Mouse (Mus musculus): ENCODE data around the gene Capn7.

Capn7 gene

DNA sequence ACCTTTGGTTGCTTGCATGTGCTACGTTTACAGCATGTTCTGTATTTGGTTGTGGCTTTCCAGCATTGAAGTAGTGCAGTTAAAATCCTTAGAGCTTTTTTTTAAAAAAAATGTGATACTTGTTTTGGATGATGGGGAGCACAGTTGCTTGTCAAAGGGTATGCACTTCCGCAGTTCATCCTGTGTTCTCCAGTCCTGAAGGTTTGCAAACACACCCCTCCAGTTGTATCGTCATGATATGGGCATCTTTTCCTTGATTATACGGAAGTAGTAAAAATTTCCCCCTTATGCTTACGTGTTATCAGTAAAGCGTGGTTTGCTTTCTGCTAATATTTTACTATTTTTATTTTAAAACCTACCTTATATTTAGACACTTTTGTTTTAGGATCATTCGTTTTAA is 968 bp downstream of the Capn7 start:
- ChIA-PET CTCF (no interaction called here), POLR2A (interaction anchor here in 1 of 4 experiments (1.8 kb wide), 1 partner anchor 13 kb away, joined by 5 read pairs; the partner anchor contains the start of gene Dnah1)

DNA sequence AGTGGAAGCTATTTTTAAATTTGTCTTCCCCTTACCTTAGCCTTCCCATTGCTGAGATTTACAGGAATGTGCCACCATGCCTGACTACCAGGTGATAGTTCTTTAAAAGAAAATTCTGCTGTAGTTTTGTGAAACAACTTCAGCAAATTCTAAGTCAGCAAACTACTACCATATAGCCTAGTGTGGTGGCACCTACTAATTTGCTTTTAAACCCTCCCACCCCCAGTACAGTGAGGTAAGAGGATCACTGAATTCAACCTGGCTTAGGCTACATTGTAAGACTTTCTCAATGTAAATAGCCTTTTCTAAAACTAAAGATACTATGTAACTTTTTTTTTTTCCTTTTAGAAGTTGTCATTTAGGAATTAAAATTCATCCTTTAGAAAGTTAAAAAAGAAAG is 1.5 kb downstream of the Capn7 start:
- ChIA-PET POLR2A (interaction anchor here in 3 of 4 experiments (0.5 to 1.6 kb wide), 4 partner anchors 11 to 679 kb away, joined by 3 to 6 read pairs (median 4); no protein-coding TSS in a partner anchor), CTCF (interaction anchor here in 1 of 4 experiments (0.5 kb wide), 1 partner anchor 12 kb away, joined by 3 read pairs; no protein-coding TSS in a partner anchor)

DNA sequence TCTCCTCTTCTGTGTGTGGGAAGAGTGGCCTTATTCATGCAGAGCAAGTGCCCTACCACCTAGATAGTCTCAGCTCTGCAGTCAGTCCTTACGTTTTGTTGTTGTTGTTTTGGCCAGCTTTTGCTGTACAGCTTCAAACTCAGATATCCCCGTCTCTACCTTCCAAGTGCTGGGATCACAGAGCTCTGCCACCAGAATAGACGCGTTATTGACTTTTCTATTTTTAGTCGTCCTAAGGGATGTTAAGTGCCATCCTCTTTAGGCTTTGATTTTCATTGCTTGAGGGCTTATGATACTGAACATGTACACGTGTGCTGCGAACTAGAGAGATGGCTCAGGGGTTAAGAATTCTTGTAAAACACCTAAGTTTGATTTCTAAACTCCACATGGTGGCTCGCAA is 6.8 kb downstream of the Capn7 start:
- POLR2A ChIA-PET, result interaction anchor here in 1 of 4 experiments (0.8 kb wide), 2 partner anchors 35 to 130 kb away, joined by 3 read pairs; no protein-coding TSS in a partner anchor
- CTCF ChIA-PET, result interaction anchor here in 1 of 4 experiments (0.9 kb wide), 1 partner anchor 129 kb away, joined by 6 read pairs; no protein-coding TSS in a partner anchor

DNA sequence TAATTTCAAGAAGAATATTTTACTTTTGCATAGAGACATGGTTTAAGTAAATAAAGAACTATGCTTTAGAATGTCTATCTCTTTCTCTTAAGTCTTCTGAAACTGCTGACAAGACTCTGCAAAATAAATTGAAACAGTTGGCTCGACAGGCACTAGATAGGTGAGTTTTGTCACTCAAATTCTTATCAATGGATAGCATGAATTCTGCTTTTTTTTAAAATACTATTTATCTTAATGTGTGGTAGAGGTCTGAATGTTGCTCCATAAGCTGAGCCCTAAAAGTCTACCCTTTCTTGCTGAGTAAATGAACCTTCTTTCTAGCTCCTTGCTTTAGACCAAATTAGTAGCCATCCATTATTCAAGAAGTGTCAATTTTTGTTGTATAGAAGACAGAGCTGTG is 8.9 kb downstream of the Capn7 start:
- POLR2A ChIA-PET, result no interaction called here
- CTCF ChIA-PET, result interaction anchor here in 1 of 4 experiments (1.4 kb wide), 1 partner anchor 127 kb away, joined by 8 read pairs; no protein-coding TSS in a partner anchor

DNA sequence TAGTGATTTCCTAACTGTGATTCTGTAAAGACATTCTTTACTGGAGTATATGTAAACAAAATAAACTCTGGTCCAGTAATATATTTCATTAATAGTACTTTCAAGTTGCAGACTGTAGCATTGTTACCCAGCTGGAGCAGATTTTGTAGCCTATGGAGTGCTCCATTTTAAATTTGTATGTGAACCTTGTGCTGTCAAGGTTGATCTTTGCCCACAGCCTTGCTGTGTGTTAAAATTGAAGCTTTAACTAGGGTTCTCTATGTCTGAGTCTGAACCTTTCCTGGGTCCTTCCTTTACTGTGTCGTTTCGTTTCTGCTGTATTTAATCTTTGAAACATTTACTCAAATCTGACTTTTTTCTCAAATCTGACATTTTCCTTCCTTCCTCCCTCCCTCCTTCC is 25.8 kb downstream of the Capn7 start:
- ChIA-PET POLR2A (interaction anchor here in 2 of 4 experiments (0.7 to 1.3 kb wide), 3 partner anchors 14 to 234 kb away, joined by 3 to 6 read pairs (median 3); no protein-coding TSS in a partner anchor), CTCF (interaction anchor here in 1 of 4 experiments (1.2 kb wide), 1 partner anchor 242 kb away, joined by 7 read pairs; no protein-coding TSS in a partner anchor)

DNA sequence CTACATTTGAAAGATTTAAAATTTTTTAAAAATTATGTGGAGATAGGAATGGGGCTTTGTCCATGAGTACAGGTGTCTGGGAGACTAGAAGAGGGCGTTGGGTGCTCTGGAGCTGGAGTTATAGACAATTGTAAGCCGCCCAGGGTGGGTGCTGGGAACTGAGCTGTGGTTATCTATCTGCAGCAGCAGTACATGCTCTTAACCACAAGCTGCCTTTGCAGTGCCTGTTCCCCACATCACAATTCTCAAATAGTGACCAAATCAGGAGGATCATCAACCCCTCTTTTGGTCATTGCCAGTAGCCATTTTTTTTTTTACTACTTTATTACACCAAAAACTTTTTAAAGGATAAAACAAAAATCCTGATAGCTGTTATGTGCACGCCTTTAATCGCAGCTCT is 28.2 kb downstream of the Capn7 start:
- ChIA-PET POLR2A (interaction anchor here in 3 of 4 experiments (0.6 to 1.5 kb wide), 3 partner anchors 13 to 39 kb away, joined by 3 to 4 read pairs (median 3); partner anchors contain the start of gene Capn7 (in 1 of the 3)), CTCF (interaction anchor here (0.6 to 1.6 kb wide), 16 partner anchors 12 to 483 kb away, joined by 3 to 12 read pairs (median 4); no protein-coding TSS in a partner anchor)

DNA sequence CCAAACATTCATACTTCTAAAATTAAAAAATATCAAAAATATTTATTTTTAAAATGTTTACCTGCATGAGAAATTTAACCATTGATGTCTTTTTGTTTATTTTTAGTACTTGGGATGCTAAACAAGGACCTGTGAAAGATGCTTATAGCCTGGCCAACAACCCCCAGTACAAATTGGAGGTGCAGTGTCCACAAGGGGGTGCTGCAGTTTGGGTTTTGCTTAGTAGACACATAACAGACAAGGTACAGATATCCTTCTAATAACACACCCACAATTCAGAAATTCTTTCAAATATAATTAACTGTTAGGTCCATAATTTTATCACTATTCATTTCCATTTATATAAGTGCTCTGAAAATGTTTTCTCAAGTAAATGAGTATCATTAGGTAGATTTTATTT is 28.9 kb downstream of the Capn7 start:
- ChIA-PET CTCF (interaction anchor here (0.6 to 1.6 kb wide), 8 partner anchors 74 to 484 kb away, joined by 3 to 12 read pairs (median 6); no protein-coding TSS in a partner anchor), POLR2A (no interaction called here)

DNA sequence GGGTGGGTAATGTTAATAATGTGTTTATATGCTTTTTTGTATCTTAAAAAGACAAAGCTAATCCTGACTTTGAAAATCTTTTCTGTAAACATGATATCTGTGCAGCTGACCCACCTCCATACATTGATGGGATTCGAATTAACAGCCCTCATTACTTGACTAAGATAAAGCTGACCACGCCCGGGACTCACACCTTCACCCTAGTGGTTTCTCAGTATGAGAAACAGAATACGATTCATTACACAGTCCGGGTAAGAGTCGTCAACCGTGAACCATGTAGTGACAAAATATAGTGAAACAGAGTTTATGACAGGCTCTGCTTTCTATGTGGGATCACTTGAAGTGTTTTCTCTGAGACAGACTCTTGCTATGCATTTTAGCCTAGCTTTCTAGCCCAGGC is 31.5 kb downstream of the Capn7 start:
- CTCF ChIA-PET, result no interaction called here

DNA sequence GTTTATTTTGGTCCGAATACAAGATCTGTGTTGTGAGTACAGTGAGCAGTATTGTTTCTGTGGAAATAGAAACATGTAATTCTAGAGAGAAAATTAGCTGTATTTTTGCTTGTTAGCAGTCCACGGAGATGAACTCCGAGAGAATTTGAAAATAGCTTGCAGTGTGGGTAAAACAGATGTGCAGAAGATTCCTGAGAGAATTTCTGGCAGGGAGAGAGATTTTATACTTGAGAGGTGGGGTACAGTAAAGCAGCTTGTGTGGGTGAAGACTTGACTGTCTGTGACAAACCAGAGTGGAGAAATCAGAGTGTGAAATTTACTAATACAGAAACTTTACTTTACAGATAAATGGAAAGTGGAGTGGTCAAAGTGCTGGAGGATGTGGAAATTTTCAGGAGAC is 32.9 kb downstream of the Capn7 start:
- ChIA-PET CTCF (interaction anchor here in 2 of 4 experiments (0.6 to 0.9 kb wide), 3 partner anchors 17 to 95 kb away, joined by 3 read pairs; no protein-coding TSS in a partner anchor), POLR2A (interaction anchor here in 1 of 4 experiments (0.6 to 1.7 kb wide), 4 partner anchors 16 to 640 kb away, joined by 3 to 4 read pairs (median 4); partner anchors contain the start of gene Capn7)

More for the DNA sequence above, 31.5 kb downstream of the Capn7 start:
- POLR2A ChIA-PET, result interaction anchor here in 1 of 4 experiments (0.6 to 0.8 kb wide), 2 partner anchors 10 to 70 kb away, joined by 3 read pairs; no protein-coding TSS in a partner anchor

DNA sequence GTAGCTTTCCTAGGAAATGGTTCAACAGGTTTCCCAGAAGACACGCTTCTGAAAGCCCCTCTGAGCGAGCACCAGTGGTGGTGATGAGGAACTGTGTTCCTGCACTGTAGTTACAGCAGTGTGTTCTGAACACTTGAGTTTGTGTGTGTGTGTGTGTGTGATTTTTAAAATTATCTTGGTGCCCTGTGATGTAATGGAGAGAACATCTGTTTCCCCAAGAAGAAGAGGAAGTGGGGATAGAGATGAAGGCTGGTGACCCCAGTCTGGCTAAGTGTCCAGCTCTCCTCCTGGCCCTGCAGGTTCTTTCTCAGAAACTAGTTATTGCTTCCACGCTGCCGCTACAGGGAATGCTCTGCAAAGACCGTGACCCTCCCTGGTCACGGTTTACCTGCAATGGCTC is 38.0 kb downstream of the Capn7 start:
- ChIA-PET CTCF (interaction anchor here in 2 of 4 experiments (0.6 to 1.6 kb wide), 3 partner anchors 9 to 224 kb away, joined by 3 to 6 read pairs (median 4); no protein-coding TSS in a partner anchor), POLR2A (interaction anchor here in 1 of 4 experiments (1.2 to 1.3 kb wide), 2 partner anchors 10 to 96 kb away, joined by 3 to 4 read pairs; no protein-coding TSS in a partner anchor)

DNA sequence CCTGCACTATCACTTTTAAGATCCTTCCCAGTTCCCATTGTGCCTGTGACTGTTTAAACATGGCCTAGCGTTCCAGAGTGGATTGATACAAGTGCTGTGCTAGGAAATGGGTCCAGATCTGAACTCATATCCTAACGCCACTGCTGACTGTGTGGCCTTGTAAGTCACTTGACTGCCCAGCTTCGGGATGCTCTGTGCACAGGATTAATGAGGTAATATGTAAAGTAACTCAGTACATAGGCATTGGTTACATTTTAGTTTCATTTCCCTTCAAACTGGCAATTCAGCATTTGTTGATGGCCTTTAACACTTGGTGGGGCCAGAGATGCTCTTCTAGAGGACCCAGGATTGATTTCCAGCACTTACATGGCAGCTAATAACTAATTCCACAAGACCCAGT is 39.9 kb downstream of the Capn7 start:
- CTCF ChIA-PET, result interaction anchor here in 2 of 4 experiments (0.5 to 1.0 kb wide), 4 partner anchors 52 to 242 kb away, joined by 3 to 4 read pairs (median 3); no protein-coding TSS in a partner anchor
- POLR2A ChIA-PET, result interaction anchor here in 1 of 4 experiments (1.0 kb wide), 1 partner anchor 101 kb away, joined by 3 read pairs; no protein-coding TSS in a partner anchor

DNA sequence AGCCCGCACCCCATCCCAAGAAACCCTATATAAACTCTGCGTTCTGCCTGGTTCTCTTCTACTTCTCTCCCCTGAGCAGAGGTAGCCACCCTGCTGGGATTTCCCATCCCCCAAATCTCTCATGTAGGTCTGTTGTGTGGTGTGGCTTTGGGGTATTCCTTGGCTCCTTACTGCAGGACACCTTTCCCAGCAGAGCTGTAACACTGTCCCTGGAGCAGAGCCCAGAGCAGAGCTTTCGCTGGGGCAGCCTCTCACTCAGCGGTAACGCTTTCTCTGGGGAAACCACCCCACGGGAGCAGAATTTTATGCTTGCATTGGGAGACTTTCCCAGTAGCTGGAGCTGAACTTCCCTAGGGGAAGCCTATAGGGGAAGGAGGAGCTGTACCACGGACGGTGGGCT is 45.8 kb downstream of the Capn7 start:
- POLR2A ChIA-PET, result interaction anchor here in 2 of 4 experiments (0.8 to 1.8 kb wide), 2 partner anchors 12 to 391 kb away, joined by 4 read pairs; no protein-coding TSS in a partner anchor
- CTCF ChIA-PET, result interaction anchor here (0.7 to 1.7 kb wide), 5 partner anchors 18 to 90 kb away, joined by 3 to 9 read pairs (median 4); no protein-coding TSS in a partner anchor

DNA sequence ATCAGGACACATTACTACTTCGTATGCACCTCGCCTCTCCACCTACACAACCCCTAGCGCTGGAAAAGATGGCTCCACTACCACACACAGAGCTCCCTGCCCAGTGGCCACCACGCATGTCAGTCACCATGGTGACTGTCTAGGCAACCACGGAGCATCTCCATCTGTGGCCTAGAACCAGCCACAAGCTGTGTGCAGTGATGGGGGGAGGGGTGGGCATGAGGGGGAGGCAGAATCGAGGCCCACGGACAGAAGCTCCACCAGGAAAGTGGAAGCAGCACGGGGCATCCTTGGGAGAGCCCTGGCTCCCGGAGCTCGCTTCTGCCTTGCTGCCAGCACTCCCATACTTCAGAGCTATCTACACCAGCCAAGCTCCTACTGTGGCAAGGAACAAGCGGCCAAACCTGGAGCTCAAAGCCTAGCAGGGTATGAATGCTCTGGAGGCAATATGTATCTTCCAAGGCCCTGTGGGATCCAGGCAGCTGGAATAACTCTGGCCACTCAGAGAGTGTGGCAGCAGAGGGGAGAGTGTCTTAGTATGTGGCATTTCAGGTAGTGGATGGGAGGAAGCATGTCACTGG is 47.1 kb downstream of the Capn7 start:
- ChIA-PET POLR2A (interaction anchor here in 1 of 4 experiments (0.7 to 1.3 kb wide), 3 partner anchors 9 to 434 kb away, joined by 3 to 4 read pairs (median 3); no protein-coding TSS in a partner anchor), CTCF (interaction anchor here (0.5 to 4.0 kb wide), 14 partner anchors 10 to 111 kb away, joined by 3 to 16 read pairs (median 4); partner anchors contain the start of gene Dnah1 (in 1 of the 4))

DNA sequence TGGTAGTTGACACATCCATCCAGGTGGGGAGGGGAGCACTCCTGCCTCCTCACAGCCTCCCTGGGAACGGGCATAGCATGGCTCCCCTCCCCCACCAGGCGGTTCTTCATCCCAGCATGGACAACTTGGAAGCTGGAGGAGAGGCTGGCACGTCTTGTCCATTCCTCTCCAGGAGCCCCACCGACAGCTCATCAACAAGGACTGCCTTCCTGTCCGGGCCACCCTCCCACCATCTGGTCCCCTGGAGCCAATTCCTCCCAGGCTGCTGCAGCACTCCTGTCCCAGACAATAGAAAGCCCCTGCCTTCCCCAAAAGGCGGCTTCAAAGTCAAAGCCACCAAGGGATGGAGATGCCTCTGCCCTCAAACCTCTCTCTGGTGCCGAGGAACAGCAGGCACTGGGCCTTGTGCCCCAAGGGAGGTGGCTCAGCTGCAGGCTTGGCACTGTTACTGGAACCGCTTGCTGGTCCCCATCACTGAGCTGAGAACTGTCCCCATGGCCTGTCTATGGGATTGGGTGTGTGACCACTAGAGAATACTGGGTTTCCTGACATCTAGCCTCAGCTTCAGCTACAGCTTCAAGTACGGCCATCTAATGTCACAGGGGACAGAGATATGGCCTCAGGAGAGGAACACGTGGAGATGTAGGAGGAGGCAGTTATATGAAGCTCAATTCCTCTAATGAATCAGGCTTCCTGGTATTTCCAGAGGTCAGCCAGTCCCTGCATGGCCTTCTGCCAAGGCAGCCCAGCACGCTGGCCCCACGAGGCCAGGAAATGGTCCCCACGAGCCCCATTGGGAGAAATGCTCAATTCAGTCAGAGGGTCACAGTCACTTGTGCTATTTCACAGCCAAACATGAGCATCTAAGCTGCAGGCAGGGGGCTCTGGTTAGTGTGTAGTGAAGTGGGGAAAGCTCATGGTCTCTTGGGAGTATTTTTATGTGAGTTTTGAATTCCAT is 48.2 kb downstream of the Capn7 start:
- ChIA-PET POLR2A (interaction anchor here in 2 of 4 experiments (0.7 to 1.8 kb wide), 5 partner anchors 10 to 91 kb away, joined by 3 to 4 read pairs (median 3); no protein-coding TSS in a partner anchor), CTCF (interaction anchor here (0.6 to 4.0 kb wide), 17 partner anchors 11 to 112 kb away, joined by 3 to 23 read pairs (median 3); partner anchors contain the start of gene Dnah1 (in 1 of the 4))

DNA sequence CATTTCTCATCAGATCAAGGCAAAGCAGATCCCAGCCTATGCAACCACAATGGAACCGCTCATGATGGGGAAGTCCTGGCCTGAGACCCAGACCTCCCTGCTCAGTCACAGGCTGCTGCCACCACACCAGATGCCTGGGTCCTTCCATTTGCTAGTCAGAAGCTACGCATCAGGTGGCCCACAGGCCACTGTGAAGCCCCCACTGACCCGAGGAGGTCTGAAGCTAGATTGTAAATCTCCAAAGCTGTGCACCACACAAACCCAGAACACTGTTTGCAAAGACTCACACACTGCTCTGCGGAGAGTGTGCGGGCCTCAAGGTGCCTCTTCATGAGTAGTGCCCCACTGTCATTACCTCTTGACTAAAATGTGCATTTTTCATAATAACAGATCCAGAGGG is 49.0 kb downstream of the Capn7 start:
- CTCF ChIA-PET, result interaction anchor here in 3 of 4 experiments (0.7 to 4.0 kb wide), 16 partner anchors 10 to 104 kb away, joined by 3 to 23 read pairs (median 3); partner anchors contain the start of gene Sh3bp5 (in 1 of the 3)

DNA sequence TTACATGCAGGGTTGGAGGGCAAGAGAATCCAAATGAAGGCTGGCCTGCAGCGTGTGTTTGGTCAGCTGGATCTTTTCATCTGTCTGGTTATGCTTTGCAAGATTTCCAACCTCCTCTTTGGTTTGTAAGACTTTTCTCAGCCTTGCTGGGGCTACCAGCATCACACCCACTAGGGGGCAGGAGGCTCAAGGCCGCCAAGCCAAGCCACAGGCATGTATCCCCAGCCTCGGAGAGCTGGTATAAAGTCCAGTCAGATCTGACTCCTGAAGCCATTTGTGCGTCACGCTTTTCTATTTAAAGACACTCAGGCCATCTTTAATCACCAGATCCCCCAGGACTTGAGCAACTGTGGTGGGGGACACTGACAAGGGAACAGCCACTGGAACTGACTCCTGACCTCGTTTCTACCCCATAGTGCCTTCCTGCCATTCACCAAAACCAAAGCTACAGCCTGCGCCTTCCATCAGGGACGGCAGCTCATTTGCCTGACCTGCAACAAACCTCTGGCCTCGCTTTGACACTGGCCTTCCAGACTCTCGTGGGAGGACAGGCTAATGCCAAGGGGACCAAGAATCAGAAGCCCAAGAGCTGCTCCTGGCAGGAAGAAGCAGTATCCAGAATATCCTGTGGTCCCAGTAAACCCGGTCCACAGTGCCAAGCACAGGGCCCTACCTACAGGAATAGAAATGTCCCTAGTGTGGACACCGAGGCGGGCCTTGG is 49.7 kb downstream of the Capn7 start:
- ChIA-PET POLR2A (interaction anchor here in 3 of 4 experiments (0.8 to 1.8 kb wide), 3 partner anchors 13 to 136 kb away, joined by 3 to 4 read pairs (median 3); no protein-coding TSS in a partner anchor), CTCF (interaction anchor here (0.6 to 4.0 kb wide), 28 partner anchors 9 to 610 kb away, joined by 3 to 23 read pairs (median 4); partner anchors contain the start of gene Sh3bp5 (in 2 of the 4))

More for the DNA sequence above, 49.0 kb downstream of the Capn7 start:
- POLR2A ChIA-PET, result interaction anchor here in 3 of 4 experiments (0.8 to 1.8 kb wide), 3 partner anchors 14 to 91 kb away, joined by 3 to 4 read pairs (median 3); no protein-coding TSS in a partner anchor
